Mouse (Mus musculus): ENCODE measurements at regions not wholly inside any gene's neighbourhood (a gene's known extent, or its start where the extent isn't known, plus 50 kb on each side); places are given as distances from the start of the nearest gene placed in this dataset.
"Not testable (repeated sequence)": the region's sequence is repeated elsewhere in the genome, so short reads cannot be mapped to it uniquely, and the experiment has no call there.

- DNase-seq (ENCODE audit: low spot score in 2 of 2), result peak in 1 of 2 experiments; percentile 37
These were observed 475.1 kb downstream of the Tbl1xr1 start for GRCm38 (mm10) chr3:22551516-22551915.

- DNase-seq (ENCODE audit: low spot score in 2 of 2), result no peak
These were observed 483.1 kb downstream of the Tbl1xr1 start for GRCm38 (mm10) chr3:22559556-22559955.

GRCm38 (mm10) chr3:22560476-22561170, 484.2 kb downstream of the Tbl1xr1 start:
- DNase-seq (ENCODE audit: low spot score in 2 of 2), result not testable (repeated sequence)

Data from gastrocnemius, postnatal 4 days (tissue).